Mouse (Mus musculus) thymus, adult 2 months (tissue): ENCODE results near the gene Clca3a2. TPM values are rescaled to one million over a fixed set of nuclear protein-coding genes. Genes with fewer than 3 reads are reported as not detected.
A peak's percentile ranks its signal among the peaks of the same experiment; 100 is the strongest.
"Not testable (repeated sequence)": the region's sequence is repeated elsewhere in the genome, so short reads cannot be mapped to it uniquely, and the experiment has no call there.

Experiments
- DNase-seq: peaks from one replicate; pipeline ENCODE4 v3.0.0; 2021
- H3K27ac ChIP-seq: fragments of 200-500 bp; 2 replicates; pipeline ENCODE4 v1.5.1; 2012; ENCODE audit warnings: low read length, control low read depth; ENCODE audit not compliant: control insufficient read depth, insufficient read depth
- H3K27me3 ChIP-seq: fragments of 200-500 bp; 2 replicates; pipeline ENCODE4 v1.6.1; 2012; ENCODE audit warnings: mild to moderate bottlenecking, low read length, moderate library complexity, mixed read lengths; ENCODE audit not compliant: control insufficient read depth, insufficient read depth
- H3K36me3 ChIP-seq: fragments of 200-500 bp; 2 replicates; pipeline ENCODE4 v1.6.1; 2012; ENCODE audit warnings: mild to moderate bottlenecking, low read length, moderate library complexity; ENCODE audit not compliant: control insufficient read depth, insufficient read depth
- H3K4me1 ChIP-seq: fragments of 200-500 bp; replicated peaks from 2 replicates; pipeline ENCODE4 v1.6.1; 2012; ENCODE audit warnings: low read length; ENCODE audit not compliant: control insufficient read depth, insufficient read depth
- H3K4me3 ChIP-seq: fragments of 200-500 bp; 2 replicates; pipeline ENCODE4 v1.5.1; 2012; ENCODE audit warnings: mild to moderate bottlenecking, low read length, control low read depth, moderate library complexity; ENCODE audit not compliant: control insufficient read depth, insufficient read depth
- CTCF ChIP-seq: fragments of 200-500 bp; IDR thresholded peaks from 2 replicates; pipeline ENCODE4 v1.5.1; 2012; ENCODE audit warnings: mild to moderate bottlenecking, control low read depth, low read length, moderate library complexity, borderline replicate concordance; ENCODE audit not compliant: control insufficient read depth, poor library complexity, insufficient read depth; ENCODE audit errors: extremely low read depth
- POLR2A ChIP-seq: fragments of 200-500 bp; IDR thresholded peaks from 2 replicates; pipeline ENCODE4 v1.6.1; 2012; ENCODE audit warnings: mild to moderate bottlenecking, low read length, control low read depth, moderate library complexity; ENCODE audit not compliant: control insufficient read depth, poor library complexity, insufficient read depth; ENCODE audit errors: extremely low read depth
- WGBS: fragments of 180-500 bp; shearing (Covaris S2); methylation state at CpG from one replicate; pipeline ENCODE4 v1.1.7; 2018; 5-methylcytosine and 5-hydroxymethylcytosine counted together
- polyA plus RNA-seq: library from polyadenylated mRNA; depleted of rRNA; stranded (reverse); fragments of >200 nt; gene quantifications from 2 replicates; pipeline ENCODE4 v1.2.3, GENCODE M21; 2012; rRNA removed

Gene Clca3a2
- polyA plus RNA-seq, result 9.1 and 10.1 TPM in 2 replicates

DNA sequence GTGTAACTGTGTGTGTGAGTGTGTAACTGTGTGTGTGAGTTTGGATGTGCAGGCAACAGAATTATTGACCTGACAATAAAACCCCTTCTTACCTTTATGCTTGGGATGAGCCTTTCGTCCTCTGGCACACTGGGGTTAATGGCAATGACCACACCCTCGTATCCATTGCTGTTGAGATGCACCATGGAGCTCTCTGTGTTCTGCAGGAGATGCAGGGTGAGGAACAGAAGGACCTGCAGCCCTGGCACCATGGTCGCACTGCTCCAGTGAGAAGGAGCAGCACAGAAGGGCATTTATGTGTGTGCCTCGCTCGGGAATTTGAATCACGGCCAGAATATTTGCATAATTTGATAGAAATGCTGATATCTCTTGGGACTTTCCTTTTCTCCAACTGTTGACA, at the start of gene Clca3a2:
Gene Clca3a2, minus strand, starts transcription at position 276 of the 400 bp plus-strand sequence.
- DNase-seq, H3K27me3 ChIP-seq, H3K27ac ChIP-seq, H3K4me1 ChIP-seq, H3K4me3 ChIP-seq, H3K36me3 ChIP-seq: not testable (repeated sequence)
- WGBS, result 94% methylated on average over 6 of the region's 6 CpGs

DNA sequence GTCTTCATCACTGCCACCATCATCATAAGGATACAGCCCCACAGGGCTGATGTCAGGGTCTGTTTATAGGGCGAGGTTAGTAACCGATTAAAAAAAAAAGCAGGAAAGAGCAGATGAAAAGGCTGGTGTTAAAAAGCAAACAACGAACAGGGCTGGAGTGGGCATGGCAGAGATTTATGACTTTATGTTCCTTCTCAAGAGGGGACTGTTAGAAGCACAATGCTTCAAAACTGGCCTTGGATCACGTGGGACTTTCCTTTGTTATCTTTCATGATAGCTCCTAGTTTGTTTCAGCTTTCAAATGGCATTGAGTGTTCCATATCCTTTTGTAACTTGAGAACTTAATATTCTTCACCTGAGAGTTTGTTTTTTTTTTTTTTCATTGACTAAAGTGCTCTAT, 30.3 kb upstream of the Clca3a2 start:
- Histone ChIP-seq H3K27ac (no peak overlapping the region), H3K4me3 (no peak overlapping the region), H3K27me3 (no peaks in the 10 kb centered on the region), H3K36me3 (no peaks in the 10 kb centered on the region), H3K4me1 (no peaks in the 10 kb centered on the region)
- no peak for TF ChIP-seq CTCF
- TF ChIP-seq POLR2A, result no peak
- 27% methylated on average over 4 of the region's 4 CpGs for WGBS
- no peak for DNase-seq

DNA sequence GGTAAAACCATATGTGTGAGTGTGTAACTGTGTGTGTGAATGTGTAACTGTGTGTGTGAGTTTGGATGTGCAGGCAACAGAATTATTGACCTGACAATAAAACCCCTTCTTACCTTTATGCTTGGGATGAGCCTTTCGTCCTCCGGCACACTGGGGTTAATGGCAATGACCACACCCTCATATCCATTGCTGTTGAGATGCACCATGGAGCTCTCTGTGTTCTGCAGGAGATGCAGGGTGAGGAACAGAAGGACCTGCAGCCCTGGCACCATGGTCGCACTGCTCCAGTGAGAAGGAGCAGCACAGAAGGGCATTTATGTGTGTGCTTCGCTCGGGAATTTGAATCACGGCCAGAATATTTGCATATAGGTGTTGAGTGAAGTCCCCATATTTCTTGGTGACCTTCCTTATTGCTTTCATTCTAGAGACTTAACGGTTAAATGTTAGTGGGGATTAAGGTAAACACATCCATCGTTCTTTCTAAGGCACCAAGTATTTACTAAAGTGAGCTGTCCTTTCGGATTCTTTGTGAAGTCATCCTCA, 29.8 kb upstream of the Clca3a2 start, which contains the start of gene Clca3b:
Gene Clca3b, minus strand, starts transcription at position 344 of the 543 bp plus-strand sequence.
- H3K4me3 ChIP-seq, H3K4me1 ChIP-seq, H3K36me3 ChIP-seq, DNase-seq, H3K27me3 ChIP-seq, H3K27ac ChIP-seq: not testable (repeated sequence)
- 88% methylated on average over 9 of the region's 9 CpGs for WGBS

DNA sequence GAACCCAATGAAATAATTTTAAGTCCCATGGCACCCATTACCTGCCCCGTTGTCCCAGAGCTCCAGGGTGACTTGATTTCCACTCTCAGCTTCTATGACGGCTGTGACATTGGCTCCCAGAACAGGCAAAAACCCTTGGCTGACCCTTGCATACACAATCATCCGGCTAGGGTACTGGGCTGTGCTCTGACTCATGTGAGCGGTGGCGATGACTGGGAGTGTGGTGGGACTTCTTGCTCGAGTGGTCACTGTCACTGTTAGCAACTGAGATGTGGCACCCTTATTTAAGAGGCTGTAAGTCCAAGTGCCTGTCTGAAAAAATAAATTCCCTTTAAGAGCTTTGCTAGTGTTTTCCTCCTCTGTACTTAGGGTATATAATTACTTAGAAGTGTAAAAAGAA, 8.0 kb upstream of the Clca3a2 start:
- no peak for DNase-seq
- no peak overlapping the region for H3K27ac ChIP-seq
- no peaks in the 10 kb centered on the region for H3K4me1 ChIP-seq
- no peaks in the 10 kb centered on the region for H3K36me3 ChIP-seq
- H3K4me3 ChIP-seq, result no peak overlapping the region
- no peaks in the 10 kb centered on the region for H3K27me3 ChIP-seq
- no peak for TF ChIP-seq POLR2A
- TF ChIP-seq CTCF, result no peak
- WGBS, result 91% methylated on average over 6 of the region's 6 CpGs

DNA sequence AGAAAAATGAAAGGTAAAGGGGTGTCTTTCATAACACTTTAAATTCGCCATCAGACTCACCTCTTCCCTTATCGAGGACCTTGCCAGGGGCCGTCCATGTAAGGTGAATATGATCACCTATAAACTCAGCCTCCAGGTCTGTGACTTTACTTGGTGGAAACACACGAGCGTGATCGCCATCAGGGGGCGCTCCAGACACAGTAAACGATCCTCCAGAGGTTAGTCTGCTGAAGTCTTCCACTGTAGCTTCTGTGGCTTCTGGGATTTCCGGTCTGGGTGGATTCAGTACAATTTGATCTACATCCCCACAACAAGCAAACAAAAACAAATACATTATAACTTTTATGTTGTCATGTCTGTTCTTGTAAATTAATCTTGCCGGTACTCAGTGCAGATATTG, 5.9 kb upstream of the Clca3a2 start:
- peak; percentile 57 for DNase-seq
- Histone ChIP-seq H3K4me3 (no peak overlapping the region), H3K4me1 (no peaks in the 10 kb centered on the region), H3K36me3 (no peaks in the 10 kb centered on the region), H3K27ac (no peak overlapping the region), H3K27me3 (no peaks in the 10 kb centered on the region)
- TF ChIP-seq POLR2A, result no peak
- no peak for TF ChIP-seq CTCF
- WGBS, result 18% methylated on average over 10 of the region's 10 CpGs

DNA sequence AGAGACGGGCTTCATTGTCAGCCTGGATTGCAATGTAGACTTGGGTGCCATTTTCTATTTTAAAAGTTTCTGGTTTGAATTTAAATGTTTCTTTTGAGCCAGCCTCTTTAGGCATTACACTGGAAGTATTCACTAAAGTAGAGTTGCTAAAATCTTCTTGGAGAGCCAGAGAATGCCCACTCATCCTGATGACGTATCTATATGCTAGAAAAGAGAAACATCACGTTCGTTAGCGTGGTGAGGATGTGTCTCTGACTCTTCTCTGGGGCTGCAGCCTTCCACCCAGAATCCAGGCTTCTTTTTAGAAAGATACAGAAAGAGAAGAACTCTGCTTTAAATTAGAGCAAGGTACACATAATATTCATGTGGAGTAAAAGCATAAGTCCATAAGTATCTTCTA, 4.0 kb upstream of the Clca3a2 start:
- DNase-seq, result no peak
- H3K4me1 ChIP-seq, result no peaks in the 10 kb centered on the region
- 84% methylated on average over 5 of the region's 5 CpGs for whole genome bisulfite sequencing
- H3K27me3 ChIP-seq, result no peaks in the 10 kb centered on the region
- no peak overlapping the region for H3K4me3 ChIP-seq
- H3K36me3 ChIP-seq, result no peaks in the 10 kb centered on the region
- no peak overlapping the region for H3K27ac ChIP-seq
- TF ChIP-seq CTCF (no peak), POLR2A (no peak)

DNA sequence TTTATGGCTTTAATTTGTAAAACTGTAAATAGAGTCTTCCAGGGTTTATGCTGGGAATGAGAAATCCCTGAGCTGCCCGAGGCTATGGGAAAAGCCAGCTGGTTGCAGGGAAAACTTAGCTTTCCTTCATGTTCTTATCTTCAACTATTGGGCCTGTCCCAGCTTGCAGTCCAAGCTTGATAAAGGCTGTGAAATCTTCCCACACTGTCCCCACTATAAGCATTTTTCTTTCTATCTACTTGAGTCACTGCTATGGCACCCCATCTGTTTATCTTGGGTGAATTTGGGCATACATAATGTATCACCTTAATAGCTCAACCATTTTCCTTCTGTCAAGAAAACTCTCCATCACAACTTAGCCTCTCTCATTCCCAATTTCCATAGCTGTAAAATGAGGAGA, 1.3 kb upstream of the Clca3a2 start:
- no peaks in the 10 kb centered on the region for H3K4me1 ChIP-seq
- TF ChIP-seq CTCF (no peak), POLR2A (no peak)
- no peak for DNase-seq
- no peak overlapping the region for H3K27ac ChIP-seq
- no peak overlapping the region for H3K4me3 ChIP-seq
- 54% methylated on average over 1 of the region's 1 CpGs for WGBS
- no peaks in the 10 kb centered on the region for H3K27me3 ChIP-seq
- H3K36me3 ChIP-seq, result no peaks in the 10 kb centered on the region

DNA sequence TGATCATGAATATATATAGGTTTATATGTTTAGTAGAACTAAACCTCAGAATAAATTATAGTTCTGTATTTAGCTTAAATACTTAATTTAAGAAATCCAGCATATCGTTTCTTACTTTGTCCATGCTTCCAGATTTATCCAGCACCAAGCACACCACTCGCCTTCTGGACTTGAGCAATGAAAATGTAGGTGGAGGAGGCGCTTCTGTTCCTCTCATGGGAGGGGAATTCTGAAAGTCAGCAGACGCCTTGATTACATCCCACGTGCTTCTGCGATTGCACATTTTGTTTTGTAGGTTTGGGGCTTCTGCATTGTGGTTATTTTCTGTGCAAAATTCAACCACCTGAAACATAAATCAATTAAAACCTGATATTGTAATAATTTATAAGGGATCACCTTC, 6.0 kb downstream of the Clca3a2 start:
- not testable (repeated sequence) for H3K4me1 ChIP-seq, H3K27ac ChIP-seq, H3K27me3 ChIP-seq, H3K4me3 ChIP-seq, H3K36me3 ChIP-seq, DNase-seq
- 91% methylated on average over 6 of the region's 6 CpGs for WGBS
